Comparison of ENCODE assay signal across 10 mouse cellular contexts in the genomic region with DNA sequence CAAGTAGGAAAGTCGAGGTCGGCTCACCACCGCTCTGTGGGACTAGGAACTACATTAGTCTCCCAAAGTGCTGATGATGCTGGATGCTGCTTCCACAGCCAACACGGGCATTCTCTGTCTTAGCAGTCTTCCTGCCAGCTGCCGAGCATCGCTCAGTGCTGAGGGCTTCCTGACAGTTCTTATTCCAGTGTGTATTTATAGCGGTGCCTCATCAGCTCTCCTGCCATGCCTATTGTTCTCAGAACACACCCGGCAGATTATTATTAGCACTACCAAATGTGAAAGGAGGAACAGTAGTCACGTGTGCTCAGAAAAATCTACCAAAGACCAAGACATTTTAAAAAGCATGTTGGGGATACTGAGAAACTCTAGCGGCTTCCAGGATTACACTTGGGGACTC. TPM values are rescaled to one million over a fixed set of nuclear protein-coding genes. Genes with fewer than 3 reads are reported as not detected.
DNase-seq lines count a peak whose midpoint lies in the region; ATAC-seq and TF ChIP-seq lines count a peak whose summit lies in the region.
"Had no signal": no experiment of that assay in that cellular context is flagged by ENCODE, and none has a peak within 500 bp of the region (broad histone marks: within the 10 kb centered on the region; RNA-seq: fewer than 3 reads in every experiment).

No protein-coding gene starts in this region.

- peak; percentile 10 for DNase-seq in limb, embryonic 14.5 days (ENCODE audit: low spot score)
- DNase-seq in limb, embryonic 10.5 days (ENCODE audit: low spot score) = no peak
- DNase-seq in heart, adult 8-10 months (ENCODE audit: low spot score) = peak; percentile 73
- peak; percentile 57 to 66 for DNase-seq in layer of hippocampus, adult 18-20 months (ENCODE audit: low spot score in 2 of 2)
- peak; percentile 33 to 58 for DNase-seq in right cerebral cortex, postnatal 36 days (ENCODE audit: low spot score in 2 of 2)
- DNase-seq in Muller cell, postnatal 12 days (ENCODE audit: inconsistent ontology term) = no peak
- DNase-seq in midbrain, embryonic 10.5 days (ENCODE audit: low spot score) = no peak
- no peak for DNase-seq in spleen, postnatal 36 days (ENCODE audit: low spot score in 2 of 2)

- no peak for TF ChIP-seq POLR2A in limb, embryonic 14.5 days (IDR thresholded peaks at IDR 0.05; ENCODE audit: borderline replicate concordance, extremely low read depth, insufficient read depth, insufficient read length)

- H3K9me3 ChIP-seq in limb, embryonic 14.5 days (ENCODE audit: control insufficient read depth, low read length) = peaks cover 4% of the 10 kb centered on the region
- H3K9me3 ChIP-seq in limb, embryonic 10.5 days (replicated peaks) = peaks cover 4% of the 10 kb centered on the region
- peaks cover 13% of the 10 kb centered on the region for H3K9me3 ChIP-seq in midbrain, embryonic 10.5 days (replicated peaks)

- H3K27ac ChIP-seq in limb, embryonic 14.5 days (replicated peaks; ENCODE audit: low read depth, low read length) = no peak overlapping the region
- no peak overlapping the region for H3K27ac ChIP-seq in limb, embryonic 10.5 days
- no peak overlapping the region for H3K27ac ChIP-seq in midbrain, embryonic 10.5 days (replicated peaks)
- H3K27ac ChIP-seq: liver, embryonic 14.5 days had no signal

- peak; percentile 44 for ATAC-seq in limb, embryonic 14.5 days (ENCODE audit: low FRiP score, low read depth)
- ATAC-seq: Patski had no signal

- 78% methylated on average over 10 of the region's 10 CpGs for WGBS in limb, embryonic 14.5 days
- 89% methylated on average over 10 of the region's 10 CpGs for WGBS in limb, embryonic 10.5 days
- WGBS in midbrain, embryonic 10.5 days = 90% methylated on average over 10 of the region's 10 CpGs

- no peak overlapping the region for H3K4me3 ChIP-seq in limb, embryonic 14.5 days (replicated peaks; ENCODE audit: low read length)
- H3K4me3 ChIP-seq in limb, embryonic 10.5 days = no peak overlapping the region
- no peak overlapping the region for H3K4me3 ChIP-seq in midbrain, embryonic 10.5 days

- H3K4me2 ChIP-seq in limb, embryonic 14.5 days (replicated peaks; ENCODE audit: low read depth, low read length, severe bottlenecking) = no peak overlapping the region

- no peak overlapping the region for H3K9ac ChIP-seq in limb, embryonic 14.5 days (ENCODE audit: low read depth, low read length, severe bottlenecking)
- H3K9ac ChIP-seq: liver, embryonic 14.5 days had no signal

- no peaks in the 10 kb centered on the region for H3K27me3 ChIP-seq in limb, embryonic 14.5 days (ENCODE audit: control insufficient read depth, insufficient read depth, low read length)
- no peaks in the 10 kb centered on the region for H3K27me3 ChIP-seq in limb, embryonic 10.5 days (ENCODE audit: low read depth, poor library complexity, severe bottlenecking)
- H3K27me3 ChIP-seq in midbrain, embryonic 10.5 days (ENCODE audit: low read depth, poor library complexity, severe bottlenecking) = no peaks in the 10 kb centered on the region
- H3K27me3 ChIP-seq: Patski had no signal

- H3K4me1 ChIP-seq in limb, embryonic 14.5 days (ENCODE audit: control insufficient read depth, insufficient read depth, low read length) = no peaks in the 10 kb centered on the region
- no peaks in the 10 kb centered on the region for H3K4me1 ChIP-seq in limb, embryonic 10.5 days
- H3K4me1 ChIP-seq in midbrain, embryonic 10.5 days = no peaks in the 10 kb centered on the region

- no peaks in the 10 kb centered on the region for H3K36me3 ChIP-seq in limb, embryonic 14.5 days (ENCODE audit: control insufficient read depth, insufficient read depth, low read length)
- H3K36me3 ChIP-seq in limb, embryonic 10.5 days = no peaks in the 10 kb centered on the region
- H3K36me3 ChIP-seq in midbrain, embryonic 10.5 days = no peaks in the 10 kb centered on the region

RNA-seq across cellular contexts. Expression of gene Stox2, which starts 15.5 kb away (rescaled TPM):
- 12.2 and 13.7 TPM in 2 replicates for polyA plus RNA-seq in limb, embryonic 14.5 days (2012; rRNA removed)
- polyA plus RNA-seq in limb, embryonic 14.5 days (2014; fragmentation: Nextera tagmentation; extraction: Ambion mirVana) = 17.1 and 20.9 TPM in 2 replicates
- polyA plus RNA-seq in limb, embryonic 10.5 days (2016; fragmentation: Nextera tagmentation; extraction: Ambion mirVana) = 16.0 and 18.7 TPM in 2 replicates
- total RNA-seq in heart, adult 8-10 months (2022) = 10 to 100 TPM in 2 of 4 experiments, 1 to 10 TPM in 2; 8.4 to 10.6 (median 10.0) TPM
- total RNA-seq in layer of hippocampus, adult 18-20 months (2021) = 10 to 100 TPM; 84.8 to 87.1 TPM
- 22.2 and 28.2 TPM in 2 replicates for polyA plus RNA-seq in midbrain, embryonic 10.5 days (2016; fragmentation: Nextera tagmentation; extraction: Ambion mirVana)

Comparison
In these comparisons a context has a peak if more than half of its experiments do, and no peak if none do; other contexts are left out.
1. DNase-seq: peak in limb, embryonic 14.5 days (single experiment), heart, adult 8-10 months (single experiment), layer of hippocampus, adult 18-20 months (2 of 2) and right cerebral cortex, postnatal 36 days (2 of 2); none in limb, embryonic 10.5 days (single experiment), Muller cell, postnatal 12 days (single experiment), midbrain, embryonic 10.5 days (single experiment) and spleen, postnatal 36 days (0 of 2).